Mouse (Mus musculus) C2C12 (cell line): ENCODE results near the gene Zfp273.

Experiments used
- CEBPB ChIP-seq: IDR thresholded peaks from one replicate; pipeline ENCODE4 v1.6.1; 2011; ENCODE audit warnings: low read depth, mild to moderate bottlenecking, control low read depth, moderate library complexity
- CTCF ChIP-seq: IDR thresholded peaks from one replicate; pipeline ENCODE4 v1.5.1; 2011; ENCODE audit not compliant: control insufficient read depth, insufficient read depth, insufficient read length
- MAX ChIP-seq: IDR thresholded peaks from one replicate; pipeline ENCODE4 v1.6.1; 2011; ENCODE audit warnings: mild to moderate bottlenecking, control low read depth
- MYOD1 ChIP-seq: IDR thresholded peaks from one replicate; pipeline ENCODE4 v1.6.1; 2011; ENCODE audit warnings: low read depth; ENCODE audit not compliant: control insufficient read depth, insufficient read length
- MYOG ChIP-seq: IDR thresholded peaks from one replicate; pipeline ENCODE4 v1.6.1; 2011; ENCODE audit not compliant: control insufficient read depth, insufficient read length; ENCODE audit errors: extremely low read depth

DNA sequence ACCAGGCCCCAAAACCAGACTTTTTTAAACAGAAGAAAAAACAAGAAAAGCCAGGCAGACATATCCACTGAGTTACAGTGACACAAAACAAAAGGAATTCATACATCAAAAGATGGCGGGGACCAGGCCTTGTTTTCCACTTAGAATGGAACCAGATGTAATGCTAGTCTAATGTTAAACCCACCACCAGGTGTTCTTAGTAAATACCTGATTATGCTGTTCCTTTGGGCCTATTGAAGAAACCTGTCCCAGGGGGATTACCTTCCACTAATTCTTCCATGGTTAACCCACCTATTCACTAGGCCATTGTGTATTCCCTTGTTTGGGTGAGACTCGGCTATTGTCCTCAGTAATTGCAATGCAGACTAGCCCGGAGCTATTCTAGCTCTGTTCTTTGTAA lies 14.9 kb upstream of the Zfp273 start:
- no peak for TF ChIP-seq CTCF
- no peak for TF ChIP-seq MAX
- no peak for TF ChIP-seq MYOD1
- TF ChIP-seq CEBPB: no peak
- TF ChIP-seq MYOG: no peak
